Mouse (Mus musculus): Measurements from ENCODE around the gene Nt5dc3.

GRCm38 (mm10) chr10:86778398-86779116 lies at the start of gene Nt5dc3:
- no peak for TF ChIP-seq CTCF (IDR thresholded peaks at IDR 0.05; ENCODE audit: control insufficient read depth, insufficient read depth, insufficient read length)
- TF ChIP-seq CEBPB (IDR thresholded peaks at IDR 0.05; ENCODE audit: low read depth): peak; percentile 66
